Mouse (Mus musculus) kidney, embryonic 16.5 days (tissue): ENCODE measurements at regions not wholly inside any gene's neighbourhood (a gene's known extent, or its start where the extent isn't known, plus 50 kb on each side); places are given as distances from the start of the nearest gene placed in this dataset.

Source experiments
- ATAC-seq: fragments of 200-750 bp; cut with Nextera tagmentation; 2 replicates; pipeline ENCODE4 v1.8.0; 2017; ENCODE audit warnings: moderate TSS enrichment; ENCODE audit not compliant: low FRiP score, low TSS enrichment
- H3K27ac ChIP-seq: fragments of 300-500 bp; sonication (generic); 2 replicates; pipeline ENCODE4 v1.5.1; 2014; ENCODE audit warnings: low read length
- H3K27me3 ChIP-seq: fragments of 300-500 bp; sonication (generic); 2 replicates; pipeline ENCODE4 v1.6.1; 2014; ENCODE audit warnings: low read length, control low read depth, mixed read lengths; ENCODE audit not compliant: insufficient read depth
- H3K36me3 ChIP-seq: fragments of 300-500 bp; sonication (generic); 2 replicates; pipeline ENCODE4 v1.6.1; 2014; ENCODE audit warnings: low read length, control low read depth, mixed read lengths; ENCODE audit not compliant: insufficient read depth
- H3K4me1 ChIP-seq: fragments of 300-500 bp; sonication (generic); 2 replicates; pipeline ENCODE4 v1.6.1; 2014; ENCODE audit warnings: low read length, control low read depth, mixed read lengths; ENCODE audit not compliant: insufficient read depth
- H3K4me2 ChIP-seq: fragments of 300-500 bp; sonication (generic); replicated peaks from 2 replicates; pipeline ENCODE4 v1.6.1; 2014; ENCODE audit warnings: low read depth, low read length
- H3K4me3 ChIP-seq: fragments of 300-500 bp; sonication (generic); 2 replicates; pipeline ENCODE4 v1.5.1; 2014; ENCODE audit warnings: mild to moderate bottlenecking, low read length
- H3K9ac ChIP-seq: fragments of 300-500 bp; sonication (generic); replicated peaks from 2 replicates; pipeline ENCODE4 v1.6.1; 2014; ENCODE audit warnings: low read length
- H3K9me3 ChIP-seq: fragments of 300-500 bp; sonication (generic); 2 replicates; pipeline ENCODE4 v1.6.1; 2016; ENCODE audit warnings: low read length, control low read depth
- WGBS: fragments of 180-500 bp; shearing (Covaris S2); extraction: QIAGEN DNeasy Blood & Tissue Kit; methylation state at CpG from one replicate; pipeline ENCODE4 v1.1.7; 2014; 5-methylcytosine and 5-hydroxymethylcytosine counted together

DNA sequence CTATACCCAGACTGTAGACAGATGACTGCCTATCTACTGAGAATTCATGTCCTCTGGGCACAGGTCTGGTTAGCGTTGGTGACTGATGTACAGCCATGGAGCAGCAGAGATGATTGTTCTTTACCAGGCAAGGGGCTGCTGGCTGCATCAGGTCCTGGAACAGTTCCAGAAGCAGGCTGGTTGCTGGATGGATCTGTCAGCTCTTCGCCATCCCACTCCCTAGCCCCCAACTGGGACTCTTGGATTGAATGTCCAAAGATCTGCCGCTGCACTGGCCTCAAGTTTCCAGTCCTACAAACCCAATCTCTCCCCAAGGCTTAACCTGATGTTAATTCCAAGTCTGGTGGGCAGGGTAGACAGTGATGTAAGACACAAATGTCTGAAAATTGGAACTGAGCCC, 200.7 kb upstream of the Meis1 start:
- H3K36me3 ChIP-seq, result no peaks in the 10 kb centered on the region
- no peaks in the 10 kb centered on the region for H3K9me3 ChIP-seq
- WGBS, result 82% methylated on average over 3 of the region's 3 CpGs
- no peak overlapping the region for H3K4me2 ChIP-seq
- no peaks in the 10 kb centered on the region for H3K4me1 ChIP-seq
- 0 out of 2 replicates have a peak, but pooled peaks cover 4% of the 10 kb centered on the region for H3K27me3 ChIP-seq
- no peak overlapping the region for H3K4me3 ChIP-seq
- no peak for ATAC-seq
- no peak overlapping the region for H3K9ac ChIP-seq
- no peak overlapping the region for H3K27ac ChIP-seq

DNA sequence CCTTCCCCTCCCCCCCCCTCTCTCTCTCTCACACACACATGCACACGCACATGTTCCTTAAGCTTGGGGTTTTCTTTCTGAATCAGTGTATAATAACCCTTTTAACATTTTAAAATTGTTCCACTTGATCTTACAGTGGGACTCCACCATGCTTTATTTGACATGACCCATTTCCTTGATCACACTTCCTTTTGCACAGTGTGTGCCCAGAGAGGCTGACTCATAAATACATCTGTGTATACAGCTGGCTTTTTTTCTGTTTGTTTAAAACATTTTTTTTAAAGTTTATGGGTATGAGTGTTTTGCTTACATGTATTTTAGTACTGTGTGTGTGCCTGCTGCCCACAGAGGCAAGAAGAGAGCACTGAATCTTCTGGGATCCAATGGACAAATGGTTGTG, 202.7 kb upstream of the Meis1 start:
- WGBS, result 80% methylated on average over 1 of the region's 1 CpGs
- Histone ChIP-seq H3K36me3 (no peaks in the 10 kb centered on the region), H3K27ac (no peak overlapping the region), H3K9me3 (no peaks in the 10 kb centered on the region), H3K4me3 (no peak overlapping the region), H3K27me3 (0 out of 2 replicates have a peak, but pooled peaks cover 4% of the 10 kb centered on the region), H3K4me2 (no peak overlapping the region), H3K4me1 (no peaks in the 10 kb centered on the region), H3K9ac (no peak overlapping the region)
- ATAC-seq, result no peak

DNA sequence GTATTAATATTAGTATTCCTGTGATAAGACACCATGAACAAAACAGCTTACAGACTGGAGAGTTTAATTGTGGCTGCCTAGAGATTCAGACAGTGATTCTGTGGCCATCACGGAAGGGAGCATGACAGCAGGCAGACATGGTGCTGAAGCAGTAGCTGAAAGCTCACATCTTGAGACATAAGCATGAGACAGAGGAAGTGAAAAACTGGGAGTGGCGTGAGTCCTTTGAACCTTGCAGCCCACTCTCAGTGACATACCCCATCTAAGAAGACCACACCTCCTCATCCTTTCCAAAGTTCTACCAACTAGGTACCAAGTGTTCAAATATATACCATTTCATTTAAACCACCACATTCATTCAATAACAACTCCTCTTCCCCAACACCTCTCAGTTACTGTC, 208.0 kb upstream of the Meis1 start:
- Histone ChIP-seq H3K27ac (no peak overlapping the region), H3K9me3 (no peaks in the 10 kb centered on the region), H3K9ac (no peak overlapping the region), H3K27me3 (0 out of 2 replicates have a peak, but pooled peaks cover 4% of the 10 kb centered on the region), H3K4me3 (no peak overlapping the region), H3K4me2 (no peak overlapping the region), H3K4me1 (no peaks in the 10 kb centered on the region), H3K36me3 (no peaks in the 10 kb centered on the region)
- 85% methylated on average over 2 of the region's 2 CpGs for WGBS
- no peak for ATAC-seq

GRCm38 (mm10) chr11:19227716-19228115, 208.9 kb upstream of the Meis1 start:
- H3K4me1 ChIP-seq, result no peaks in the 10 kb centered on the region
- ATAC-seq, result no peak
- 59% methylated on average over 4 of the region's 4 CpGs for WGBS
- H3K9ac ChIP-seq, result no peak overlapping the region
- H3K9me3 ChIP-seq, result peaks cover under 1% of the 10 kb centered on the region; the same call in 1 of the 2 replicates
- H3K27me3 ChIP-seq, result 0 out of 2 replicates have a peak, but pooled peaks cover 4% of the 10 kb centered on the region
- H3K27ac ChIP-seq, result no peak overlapping the region
- no peak overlapping the region for H3K4me3 ChIP-seq
- H3K36me3 ChIP-seq, result no peaks in the 10 kb centered on the region
- no peak overlapping the region for H3K4me2 ChIP-seq

- Histone ChIP-seq H3K27me3 (no peaks in the 10 kb centered on the region), H3K9me3 (no peaks in the 10 kb centered on the region), H3K4me2 (no peak overlapping the region), H3K36me3 (no peaks in the 10 kb centered on the region), H3K4me3 (no peak overlapping the region), H3K9ac (no peak overlapping the region), H3K27ac (no peak overlapping the region), H3K4me1 (no peaks in the 10 kb centered on the region)
- ATAC-seq, result no peak
- WGBS, result 85% methylated on average over 11 of the region's 11 CpGs
Observed at GRCm38 (mm10) chr11:19246390-19247114, 227.8 kb upstream of the Meis1 start.

GRCm38 (mm10) chr11:19253605-19254004, 234.8 kb upstream of the Meis1 start:
- 75% methylated on average over 5 of the region's 5 CpGs for WGBS
- no peaks in the 10 kb centered on the region for H3K27me3 ChIP-seq
- no peak overlapping the region for H3K9ac ChIP-seq
- H3K4me3 ChIP-seq, result no peak overlapping the region
- H3K27ac ChIP-seq, result no peak overlapping the region
- H3K4me2 ChIP-seq, result no peak overlapping the region
- H3K9me3 ChIP-seq, result no peaks in the 10 kb centered on the region
- ATAC-seq, result no peak
- no peaks in the 10 kb centered on the region for H3K36me3 ChIP-seq
- H3K4me1 ChIP-seq, result no peaks in the 10 kb centered on the region

DNA sequence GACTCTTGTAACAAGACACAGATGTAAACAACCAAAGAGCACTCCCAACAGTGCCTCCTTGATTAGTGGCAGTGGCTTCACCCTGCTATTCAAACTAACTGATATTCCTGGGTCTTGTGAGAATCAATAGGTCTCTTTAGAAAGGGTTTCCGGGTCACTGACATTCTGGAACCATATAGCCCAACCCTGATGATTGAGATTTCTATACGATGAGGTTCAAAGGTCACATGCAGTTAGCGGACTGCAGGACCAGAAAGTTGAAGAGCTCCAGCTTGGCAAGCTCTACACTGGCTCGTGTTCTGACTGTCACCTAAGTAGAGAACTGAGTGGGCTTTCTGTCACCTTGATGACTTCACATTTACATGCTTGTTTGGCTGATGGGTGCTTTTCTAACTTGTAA, 235.4 kb upstream of the Meis1 start:
- Histone ChIP-seq H3K4me2 (no peak overlapping the region), H3K27ac (no peak overlapping the region), H3K9me3 (no peaks in the 10 kb centered on the region), H3K36me3 (no peaks in the 10 kb centered on the region), H3K4me1 (no peaks in the 10 kb centered on the region), H3K4me3 (no peak overlapping the region), H3K27me3 (no peaks in the 10 kb centered on the region), H3K9ac (no peak overlapping the region)
- no peak for ATAC-seq
- WGBS, result 54% methylated on average over 4 of the region's 4 CpGs

DNA sequence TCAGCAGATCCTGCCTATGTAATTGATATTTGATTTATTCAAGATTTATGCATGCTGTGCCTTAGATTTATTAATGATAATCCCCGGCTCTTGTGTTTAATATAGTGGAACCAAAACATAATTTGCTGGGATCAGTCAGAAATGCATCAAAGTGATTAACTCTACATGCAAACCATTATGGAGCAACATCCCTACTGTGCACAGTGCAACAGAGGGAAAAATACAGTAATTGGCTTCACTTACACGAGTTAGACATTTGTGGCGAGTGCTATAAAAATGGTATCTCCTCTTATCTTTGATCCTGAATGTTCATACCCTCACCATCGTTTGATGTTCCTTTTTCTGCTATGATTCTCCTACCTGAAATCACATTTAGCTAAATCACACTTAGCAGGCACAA, 238.8 kb upstream of the Meis1 start:
- 76% methylated on average over 4 of the region's 4 CpGs for WGBS
- Histone ChIP-seq H3K4me3 (no peak overlapping the region), H3K9me3 (no peaks in the 10 kb centered on the region), H3K4me2 (no peak overlapping the region), H3K36me3 (no peaks in the 10 kb centered on the region), H3K9ac (no peak overlapping the region), H3K4me1 (no peaks in the 10 kb centered on the region), H3K27ac (no peak overlapping the region), H3K27me3 (no peaks in the 10 kb centered on the region)
- ATAC-seq, result no peak

DNA sequence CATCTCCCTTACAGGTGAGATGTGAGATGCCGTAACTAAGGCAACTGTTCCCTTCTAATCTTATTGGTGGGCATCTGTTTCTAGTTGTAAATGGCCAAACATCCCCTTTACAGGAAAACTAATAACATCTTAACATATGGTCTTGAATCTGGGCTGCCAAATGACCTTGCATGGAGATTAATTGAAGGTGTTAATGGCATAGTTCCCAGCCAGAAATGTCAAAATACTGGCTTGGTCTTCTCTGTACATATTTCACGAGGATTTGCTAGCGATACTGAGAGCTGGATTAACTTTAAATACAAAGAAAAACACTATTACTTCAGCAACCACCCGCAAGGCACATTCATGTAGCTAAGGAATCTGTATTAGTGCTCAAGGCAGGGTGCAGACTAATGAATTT, 244.0 kb upstream of the Meis1 start:
- WGBS, result 81% methylated on average over 4 of the region's 4 CpGs
- no peak for ATAC-seq

GRCm38 (mm10) chr11:19264798-19265671, 246.2 kb upstream of the Meis1 start:
- no peak for ATAC-seq
- no peak overlapping the region for H3K4me2 ChIP-seq
- H3K36me3 ChIP-seq, result no peaks in the 10 kb centered on the region
- WGBS, result 76% methylated on average over 18 of the region's 18 CpGs
- no peaks in the 10 kb centered on the region for H3K9me3 ChIP-seq
- H3K27me3 ChIP-seq, result no peaks in the 10 kb centered on the region
- H3K4me3 ChIP-seq, result no peak overlapping the region
- no peak overlapping the region for H3K27ac ChIP-seq
- no peak overlapping the region for H3K9ac ChIP-seq
- H3K4me1 ChIP-seq, result no peaks in the 10 kb centered on the region

More for the DNA sequence above, 244.0 kb upstream of the Meis1 start:
- Histone ChIP-seq H3K4me2 (no peak overlapping the region), H3K4me1 (no peaks in the 10 kb centered on the region), H3K36me3 (no peaks in the 10 kb centered on the region), H3K9me3 (no peaks in the 10 kb centered on the region), H3K27me3 (no peaks in the 10 kb centered on the region), H3K27ac (no peak overlapping the region), H3K9ac (no peak overlapping the region), H3K4me3 (no peak overlapping the region)
